Mouse (Mus musculus) forebrain, embryonic 15.5 days (tissue): Measurements from ENCODE around the gene Rere. TPM values are rescaled to one million over a fixed set of nuclear protein-coding genes. Genes with fewer than 3 reads are reported as not detected.
"Not testable (repeated sequence)": the region's sequence is repeated elsewhere in the genome, so short reads cannot be mapped to it uniquely, and the experiment has no call there.

Experiments used
- ATAC-seq: fragments of 200-750 bp; cut with Nextera tagmentation; replicated peaks from 2 replicates; pipeline ENCODE4 v1.8.0; 2017; ENCODE audit warnings: mild to moderate bottlenecking, moderate TSS enrichment, moderate library complexity
- H3K27ac ChIP-seq: fragments of 300-500 bp; sonication (generic); replicated peaks from 2 replicates; pipeline ENCODE4 v1.5.1; 2015; ENCODE audit warnings: mild to moderate bottlenecking, inconsistent platforms
- H3K27me3 ChIP-seq: fragments of 300-500 bp; sonication (generic); 2 replicates; pipeline ENCODE4 v1.6.1; 2015; ENCODE audit warnings: inconsistent platforms
- H3K36me3 ChIP-seq: fragments of 300-500 bp; sonication (generic); 2 replicates; pipeline ENCODE4 v1.6.1; 2015; ENCODE audit warnings: mild to moderate bottlenecking, inconsistent platforms
- H3K4me1 ChIP-seq: fragments of 300-500 bp; sonication (generic); 2 replicates; pipeline ENCODE4 v1.6.1; 2015; ENCODE audit warnings: inconsistent platforms
- H3K4me2 ChIP-seq: fragments of 300-500 bp; sonication (generic); replicated peaks from 2 replicates; pipeline ENCODE4 v1.6.1; 2015; ENCODE audit warnings: mild to moderate bottlenecking, inconsistent platforms
- H3K4me3 ChIP-seq: fragments of 300-500 bp; sonication (generic); 2 replicates; pipeline ENCODE4 v1.5.1; 2015; ENCODE audit warnings: mild to moderate bottlenecking, inconsistent platforms
- H3K9ac ChIP-seq: fragments of 300-500 bp; sonication (generic); replicated peaks from 2 replicates; pipeline ENCODE4 v1.6.1; 2015; ENCODE audit warnings: mild to moderate bottlenecking, inconsistent platforms
- H3K9me3 ChIP-seq: fragments of 300-500 bp; sonication (generic); 2 replicates; pipeline ENCODE4 v1.6.1; 2016; ENCODE audit warnings: inconsistent platforms
- WGBS: fragments of 180-500 bp; shearing (Covaris S2); methylation state at CpG from one replicate; pipeline ENCODE4 v1.1.7; 2015; ENCODE audit warnings: mixed read lengths; 5-methylcytosine and 5-hydroxymethylcytosine counted together
- polyA plus RNA-seq: library from polyadenylated mRNA; unstranded; fragments of >200 nt; fragmentation: Nextera tagmentation; extraction: Ambion mirVana; gene quantifications from 2 replicates; pipeline ENCODE4 v1.2.1, GENCODE M21; 2015

Gene Rere
- polyA plus RNA-seq, 1 experiment from 2014 or later, result 26.6 TPM

GRCm38 (mm10) chr4:150557289-150557688, 275.8 kb downstream of the Rere start:
- ATAC-seq, result peak; percentile 60; the same call in 1 of the 2 replicates
- Histone ChIP-seq H3K4me1 (peaks cover 32% of the 10 kb centered on the region), H3K27ac (peak overlapping the region; percentile 81), H3K4me2 (peak overlapping the region; percentile 17; the same call in 1 of the 2 replicates)
- not testable (repeated sequence) for H3K27me3 ChIP-seq, H3K36me3 ChIP-seq, H3K9me3 ChIP-seq, H3K9ac ChIP-seq, H3K4me3 ChIP-seq
- 57% methylated on average over 3 of the region's 3 CpGs for WGBS

- 67% methylated on average over 1 of the region's 1 CpGs for WGBS
- no peak overlapping the region for H3K4me2 ChIP-seq
- H3K27ac ChIP-seq, result peak overlapping the region; percentile 81
- H3K27me3 ChIP-seq, result no peaks in the 10 kb centered on the region
- H3K4me1 ChIP-seq, result peaks cover 32% of the 10 kb centered on the region
- no peaks in the 10 kb centered on the region for H3K36me3 ChIP-seq
- no peak overlapping the region for H3K4me3 ChIP-seq
- ATAC-seq, result no peak
- H3K9ac ChIP-seq, result no peak overlapping the region
- no peaks in the 10 kb centered on the region for H3K9me3 ChIP-seq
These were observed 276.5 kb downstream of the Rere start for GRCm38 (mm10) chr4:150557976-150558375.

- peaks cover 36% of the 10 kb centered on the region for H3K4me1 ChIP-seq
These were observed 278.1 kb downstream of the Rere start for GRCm38 (mm10) chr4:150559514-150559913.

GRCm38 (mm10) chr4:150563281-150563680, 281.8 kb downstream of the Rere start:
- Histone ChIP-seq H3K9me3 (no peaks in the 10 kb centered on the region), H3K4me1 (peaks cover 13% of the 10 kb centered on the region; the same call in 1 of the 2 replicates), H3K4me2 (no peak overlapping the region), H3K36me3 (no peaks in the 10 kb centered on the region), H3K9ac (no peak overlapping the region), H3K4me3 (no peak overlapping the region), H3K27me3 (no peaks in the 10 kb centered on the region), H3K27ac (no peak overlapping the region)
- no peak for ATAC-seq
- WGBS, result 38% methylated on average over 5 of the region's 5 CpGs

More at GRCm38 (mm10) chr4:150559514-150559913, 278.1 kb downstream of the Rere start:
- H3K27me3 ChIP-seq, result no peaks in the 10 kb centered on the region
- H3K36me3 ChIP-seq, result no peaks in the 10 kb centered on the region
- ATAC-seq, result no peak
- WGBS, result 81% methylated on average over 3 of the region's 3 CpGs
- no peak overlapping the region for H3K4me2 ChIP-seq
- no peak overlapping the region for H3K27ac ChIP-seq
- H3K4me3 ChIP-seq, result no peak overlapping the region
- no peak overlapping the region for H3K9ac ChIP-seq
- no peaks in the 10 kb centered on the region for H3K9me3 ChIP-seq

GRCm38 (mm10) chr4:150566193-150566592, 284.7 kb downstream of the Rere start:
- Histone ChIP-seq H3K4me3 (no peak overlapping the region), H3K27me3 (no peaks in the 10 kb centered on the region), H3K27ac (no peak overlapping the region), H3K9me3 (no peaks in the 10 kb centered on the region), H3K9ac (no peak overlapping the region), H3K36me3 (no peaks in the 10 kb centered on the region), H3K4me1 (peaks cover 32% of the 10 kb centered on the region), H3K4me2 (no peak overlapping the region)
- ATAC-seq, result no peak
- WGBS, result 82% methylated on average over 6 of the region's 6 CpGs

- H3K27me3 ChIP-seq, result no peaks in the 10 kb centered on the region
- H3K9me3 ChIP-seq, result no peaks in the 10 kb centered on the region
- peaks cover 34% of the 10 kb centered on the region for H3K4me1 ChIP-seq
- H3K4me3 ChIP-seq, result peak overlapping the region; percentile 68
- H3K9ac ChIP-seq, result peak overlapping the region; percentile 82
- H3K27ac ChIP-seq, result peak overlapping the region; percentile 79
- ATAC-seq, result peak; percentile 17; the same call in 1 of the 2 replicates
- WGBS, result 39% methylated on average over 9 of the region's 9 CpGs
- peak overlapping the region; percentile 67 for H3K4me2 ChIP-seq
- no peaks in the 10 kb centered on the region for H3K36me3 ChIP-seq
These were observed 287.1 kb downstream of the Rere start for GRCm38 (mm10) chr4:150568318-150569134.

GRCm38 (mm10) chr4:150569135-150569833, 287.8 kb downstream of the Rere start:
- 0% methylated on average over 46 of the region's 73 CpGs for WGBS

GRCm38 (mm10) chr4:150569834-150570571, 288.6 kb downstream of the Rere start:
- WGBS, result 2% methylated on average over 27 of the region's 27 CpGs
- ATAC-seq, result peak; percentile 71

More at GRCm38 (mm10) chr4:150569135-150569833, 287.8 kb downstream of the Rere start:
- no peaks in the 10 kb centered on the region for H3K36me3 ChIP-seq
- H3K9me3 ChIP-seq, result no peaks in the 10 kb centered on the region
- ATAC-seq, result peak; percentile 86
- peak overlapping the region; percentile 67 for H3K4me2 ChIP-seq
- H3K4me1 ChIP-seq, result peaks cover 29% of the 10 kb centered on the region
- no peaks in the 10 kb centered on the region for H3K27me3 ChIP-seq
- H3K9ac ChIP-seq, result peak overlapping the region; percentile 82
- H3K27ac ChIP-seq, result peak overlapping the region; percentile 79
- peak overlapping the region; percentile 68 for H3K4me3 ChIP-seq

GRCm38 (mm10) chr4:150570793-150571192, 289.3 kb downstream of the Rere start:
- ATAC-seq, result no peak
- Histone ChIP-seq H3K4me1 (peaks cover 29% of the 10 kb centered on the region), H3K9ac (no peak overlapping the region), H3K9me3 (no peaks in the 10 kb centered on the region), H3K4me3 (no peak overlapping the region; the same call in 1 of the 2 replicates), H3K27me3 (no peaks in the 10 kb centered on the region), H3K36me3 (no peaks in the 10 kb centered on the region), H3K4me2 (peak overlapping the region; percentile 67; the same call in 1 of the 2 replicates), H3K27ac (no peak overlapping the region)
- 65% methylated on average over 2 of the region's 2 CpGs for WGBS

More at GRCm38 (mm10) chr4:150569834-150570571, 288.6 kb downstream of the Rere start:
- H3K9me3 ChIP-seq, result no peaks in the 10 kb centered on the region
- peak overlapping the region; percentile 68 for H3K4me3 ChIP-seq
- peak overlapping the region; percentile 82 for H3K9ac ChIP-seq
- no peaks in the 10 kb centered on the region for H3K36me3 ChIP-seq
- peak overlapping the region; percentile 79 for H3K27ac ChIP-seq
- no peaks in the 10 kb centered on the region for H3K27me3 ChIP-seq
- peaks cover 29% of the 10 kb centered on the region for H3K4me1 ChIP-seq
- peak overlapping the region; percentile 67 for H3K4me2 ChIP-seq

- peaks cover 31% of the 10 kb centered on the region for H3K4me1 ChIP-seq
- H3K27ac ChIP-seq, result no peak overlapping the region
- no peaks in the 10 kb centered on the region for H3K36me3 ChIP-seq
- no peak overlapping the region for H3K4me3 ChIP-seq
- 78% methylated on average over 7 of the region's 7 CpGs for WGBS
- no peak overlapping the region for H3K4me2 ChIP-seq
- H3K9ac ChIP-seq, result no peak overlapping the region
- H3K27me3 ChIP-seq, result no peaks in the 10 kb centered on the region
- ATAC-seq, result no peak
- H3K9me3 ChIP-seq, result no peaks in the 10 kb centered on the region
These were observed 290.8 kb downstream of the Rere start for GRCm38 (mm10) chr4:150572104-150572691.

- Histone ChIP-seq H3K4me3 (no peak overlapping the region), H3K27me3 (no peaks in the 10 kb centered on the region), H3K9me3 (no peaks in the 10 kb centered on the region), H3K4me1 (peaks cover 34% of the 10 kb centered on the region), H3K27ac (no peak overlapping the region), H3K36me3 (no peaks in the 10 kb centered on the region), H3K9ac (no peak overlapping the region), H3K4me2 (no peak overlapping the region)
- 91% methylated on average over 4 of the region's 4 CpGs for WGBS
- no peak for ATAC-seq
These were observed 291.5 kb downstream of the Rere start for GRCm38 (mm10) chr4:150572938-150573337.
